Mouse (Mus musculus): ENCODE results near the gene Alkbh5.
"Not testable (repeated sequence)": the region's sequence is repeated elsewhere in the genome, so short reads cannot be mapped to it uniquely, and the experiment has no call there.

Gene Alkbh5

DNA sequence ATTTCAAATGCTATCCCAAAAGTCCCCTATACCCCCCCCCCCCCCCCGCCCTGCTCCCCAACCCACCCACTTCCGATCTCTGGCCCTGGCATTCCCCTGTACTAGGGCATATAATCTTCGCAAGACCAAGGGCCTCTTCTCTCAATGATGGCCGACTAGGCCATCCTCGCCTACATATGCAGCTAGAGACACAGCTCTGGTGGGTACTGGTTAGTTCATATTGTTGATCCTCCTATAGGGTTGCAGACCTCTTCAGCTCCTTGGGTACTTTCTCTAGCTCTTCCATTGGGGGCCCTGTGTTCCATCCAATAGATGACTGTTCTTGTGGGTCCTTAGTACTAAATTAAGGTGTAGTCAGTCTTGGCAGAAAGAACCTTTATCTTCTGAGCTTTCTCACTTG is 7.0 kb downstream of the Alkbh5 start:
- not testable (repeated sequence) for DNase-seq (ENCODE audit: low spot score in 2 of 2)

DNA sequence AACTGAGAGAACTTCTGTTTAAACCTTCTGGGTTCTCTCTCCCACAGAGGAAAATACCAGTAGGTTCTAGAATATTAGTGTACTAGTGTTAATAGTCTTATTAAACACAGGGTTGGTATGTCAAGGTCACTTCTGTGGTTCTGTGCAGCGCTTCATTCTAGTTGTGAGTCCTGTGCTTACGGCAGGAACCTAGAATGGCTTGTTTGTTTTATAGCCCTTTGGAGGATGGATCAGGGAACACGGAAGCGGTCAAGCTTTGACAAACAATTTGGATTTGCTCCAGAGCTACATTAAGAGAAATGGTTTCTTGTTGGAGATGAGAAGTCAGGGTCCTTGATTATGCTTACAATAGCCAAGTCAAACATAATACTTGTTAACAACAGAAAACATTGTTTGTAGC is 9.3 kb downstream of the Alkbh5 start:
- no peak for DNase-seq (ENCODE audit: low spot score in 2 of 2)

DNA sequence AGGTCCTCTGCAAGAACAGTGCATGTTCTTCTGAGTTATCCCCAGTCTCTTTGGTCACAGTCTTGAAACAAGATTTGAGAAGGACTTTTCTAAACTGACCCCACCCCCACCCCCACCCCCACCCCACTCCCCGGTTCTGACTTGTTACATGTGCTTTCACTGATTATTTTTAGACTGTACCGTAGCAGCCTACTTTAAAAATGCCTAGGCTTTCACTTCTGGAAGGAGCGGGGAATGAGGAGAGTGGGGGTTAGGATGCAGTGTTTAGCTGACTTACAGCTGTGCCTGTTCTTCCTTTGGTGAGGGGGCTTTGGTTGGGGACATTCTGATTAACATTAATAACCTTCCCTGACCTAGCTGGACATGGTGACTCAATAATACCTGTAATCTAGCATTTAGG is 11.9 kb downstream of the Alkbh5 start:
- no peak for DNase-seq (ENCODE audit: low spot score in 2 of 2)

- DNase-seq (ENCODE audit: low spot score in 2 of 2): no peak
Observed at GRCm38 (mm10) chr11:60553091-60553490, 16.9 kb downstream of the Alkbh5 start.

- no peak for DNase-seq (ENCODE audit: low spot score in 2 of 2)
Observed at GRCm38 (mm10) chr11:60557675-60558074, 21.5 kb downstream of the Alkbh5 start.

DNA sequence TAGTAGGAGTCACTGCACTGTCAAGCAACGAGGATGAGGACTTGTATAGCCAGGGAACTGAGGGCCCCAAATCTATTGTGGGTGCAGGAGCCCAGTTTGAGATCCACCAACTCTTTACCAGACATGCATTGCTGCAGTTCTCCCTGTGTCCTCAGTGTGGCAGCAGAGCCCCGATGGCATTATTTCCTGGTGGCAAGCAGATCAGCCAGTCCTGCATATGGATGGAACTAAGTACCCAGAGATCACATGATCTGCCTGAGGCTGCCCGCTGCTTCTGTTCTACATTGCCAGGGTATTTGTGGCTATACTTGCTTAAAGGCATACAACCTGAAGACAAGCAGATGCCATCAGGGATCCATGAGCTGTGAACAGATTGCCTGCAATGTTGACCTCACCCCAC is 23.2 kb downstream of the Alkbh5 start:
- peak in 1 of 2 experiments; percentile 72 for DNase-seq (ENCODE audit: low spot score in 2 of 2)

DNA sequence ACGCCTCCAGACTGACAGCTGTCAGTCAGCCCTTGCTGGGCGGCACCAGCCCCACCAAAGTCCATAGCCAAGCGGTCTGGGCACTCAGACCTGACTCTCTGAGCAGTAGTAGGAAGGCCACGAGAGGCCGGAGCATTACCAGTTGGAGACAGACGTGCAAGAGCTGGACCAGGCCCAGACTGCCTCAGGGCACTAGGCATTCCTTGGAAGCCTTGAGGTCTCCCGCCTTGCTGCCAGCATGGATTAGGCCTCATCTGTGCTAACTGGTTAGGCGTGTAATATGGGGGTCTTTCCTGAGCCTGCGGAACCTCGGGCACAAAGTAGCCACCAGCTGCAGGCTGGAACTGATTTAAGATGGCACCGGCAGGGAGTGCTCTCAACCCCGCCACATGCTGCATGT is 37.8 kb downstream of the Alkbh5 start:
- DNase-seq (ENCODE audit: low spot score in 2 of 2): not testable (repeated sequence)
